Comparison of ENCODE assay signal across 28 mouse cellular contexts in the genomic region with DNA sequence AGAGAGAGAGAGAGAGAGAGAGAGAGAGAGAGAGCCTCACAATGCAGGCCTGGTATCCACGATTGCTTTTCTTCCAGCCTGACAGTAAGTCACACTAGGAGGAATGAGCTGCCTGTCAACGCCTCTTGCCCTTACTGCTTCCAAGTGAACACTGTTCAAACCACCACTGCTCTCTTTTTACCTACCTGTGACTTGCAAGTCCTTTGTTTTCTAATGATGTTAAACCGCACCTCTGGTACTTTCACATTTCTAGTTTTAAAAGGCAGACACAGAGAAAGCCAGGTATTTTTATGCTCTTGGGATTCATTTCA. TPM values are rescaled to one million over a fixed set of nuclear protein-coding genes. Genes with fewer than 3 reads are reported as not detected.
DNase-seq lines count a peak whose midpoint lies in the region; ATAC-seq and TF ChIP-seq lines count a peak whose summit lies in the region.
"Had no signal": no experiment of that assay in that cellular context is flagged by ENCODE, and none has a peak within 500 bp of the region (broad histone marks: within the 10 kb centered on the region; RNA-seq: fewer than 3 reads in every experiment).

No protein-coding gene starts in this region.

- H3K36me3 ChIP-seq in heart, embryonic 12.5 days, result no peaks in the 10 kb centered on the region
- H3K36me3 ChIP-seq in myocyte (ENCODE audit: control insufficient read depth, insufficient read depth), result no peaks in the 10 kb centered on the region
- H3K36me3 ChIP-seq: embryonic facial prominence, embryonic 12.5 days; forebrain, embryonic 10.5 days; hindbrain, embryonic 12.5 days; intestine, embryonic 15.5 days; limb, embryonic 10.5 days; limb, embryonic 15.5 days; liver, embryonic 13.5 days; neural tube, embryonic 13.5 days had no signal

- H3K9ac ChIP-seq in heart, embryonic 12.5 days, result no peak overlapping the region
- H3K9ac ChIP-seq: embryonic facial prominence, embryonic 12.5 days; hindbrain, embryonic 12.5 days; intestine, embryonic 15.5 days; limb, embryonic 15.5 days; liver, embryonic 13.5 days; neural tube, embryonic 13.5 days had no signal

- H3K4me3 ChIP-seq in heart, embryonic 12.5 days, result no peak overlapping the region
- no peak overlapping the region for H3K4me3 ChIP-seq in myocyte
- H3K4me3 ChIP-seq: embryonic facial prominence, embryonic 12.5 days; forebrain, embryonic 10.5 days; hindbrain, embryonic 12.5 days; intestine, embryonic 15.5 days; limb, embryonic 10.5 days; limb, embryonic 15.5 days; liver, embryonic 13.5 days; neural tube, embryonic 13.5 days had no signal

- WGBS in heart, embryonic 12.5 days, result 37% methylated on average over 3 of the region's 3 CpGs

- no peak for TF ChIP-seq POLR2A in myocyte (IDR thresholded peaks at IDR 0.05; ENCODE audit: insufficient read length, low read depth)

- H3K4me2 ChIP-seq in heart, embryonic 12.5 days, result no peak overlapping the region
- H3K4me2 ChIP-seq in myocyte (ENCODE audit: low read depth), result peak overlapping the region; percentile 81
- H3K4me2 ChIP-seq: embryonic facial prominence, embryonic 12.5 days; hindbrain, embryonic 12.5 days; intestine, embryonic 15.5 days; limb, embryonic 15.5 days; liver, embryonic 13.5 days; neural tube, embryonic 13.5 days had no signal

- no peaks in the 10 kb centered on the region for H3K27me3 ChIP-seq in heart, embryonic 12.5 days (replicated peaks)
- H3K27me3 ChIP-seq in myocyte (ENCODE audit: control insufficient read depth, insufficient read depth, insufficient read length), result no peaks in the 10 kb centered on the region
- H3K27me3 ChIP-seq: CH12.LX; embryonic facial prominence, embryonic 12.5 days; hindbrain, embryonic 12.5 days; intestine, embryonic 15.5 days; limb, embryonic 15.5 days; liver, embryonic 13.5 days; neural tube, embryonic 13.5 days had no signal

- no peaks in the 10 kb centered on the region for H3K79me2 ChIP-seq in myocyte (ENCODE audit: control insufficient read depth, insufficient read depth)

- DNase-seq in heart, adult 18-20 months, result no peak
- DNase-seq in adipocyte (ENCODE audit: low spot score), result peak; percentile 57
- no peak for DNase-seq in left cerebral cortex, adult 8-10 months (ENCODE audit: low spot score in 2 of 2)
- DNase-seq in MN1 (ENCODE audit: low spot score), result no peak
- DNase-seq: adrenal gland, postnatal 25 days; cerebellum, adult 2 months; cerebellum, postnatal 14 days; kidney, adult 2 months; kidney, postnatal 10 days; layer of hippocampus, postnatal 36 days; liver, embryonic 13.5 days; lung, adult 18-20 months; lung, postnatal 4 days; thymus, postnatal 4 days had no signal

- peaks cover 32% of the 10 kb centered on the region for H3K4me1 ChIP-seq in heart, embryonic 12.5 days (replicated peaks)
- H3K4me1 ChIP-seq: intestine, embryonic 15.5 days had no signal

- H3K27ac ChIP-seq in heart, embryonic 12.5 days (ENCODE audit: poor library complexity, severe bottlenecking), result 0 out of 2 replicates have a peak overlapping the region, but pooled peaks have one; percentile 28
- H3K27ac ChIP-seq: embryonic facial prominence, embryonic 12.5 days; forebrain, embryonic 10.5 days; hindbrain, embryonic 12.5 days; hindbrain, postnatal 0 days; intestine, embryonic 15.5 days; limb, embryonic 10.5 days; limb, embryonic 15.5 days; liver, embryonic 13.5 days; neural tube, embryonic 13.5 days had no signal

- no peaks in the 10 kb centered on the region for H3K9me3 ChIP-seq in heart, embryonic 12.5 days (replicated peaks)
- H3K9me3 ChIP-seq: embryonic facial prominence, embryonic 12.5 days; forebrain, embryonic 10.5 days; hindbrain, embryonic 12.5 days; intestine, embryonic 15.5 days; limb, embryonic 10.5 days; limb, embryonic 15.5 days; liver, embryonic 13.5 days; neural tube, embryonic 13.5 days had no signal

- H3ac ChIP-seq in myocyte (ENCODE audit: control insufficient read depth, insufficient read length), result no peak overlapping the region

- no peak for ATAC-seq in heart, embryonic 12.5 days (ENCODE audit: insufficient number of reproducible peaks, low FRiP score)
- ATAC-seq in CD4-positive, CD25-positive, alpha-beta regulatory T cell, adult 4 months, result peak; percentile 37
- ATAC-seq: forebrain, embryonic 16.5 days; hindbrain, postnatal 0 days; intestine, embryonic 15.5 days; lung, postnatal 0 days had no signal

TF ChIP-seq in myocyte, 11 proteins besides CTCF, POLR2A, EP300 and RAD21:
- TF ChIP-seq TCF12 (IDR thresholded peaks at IDR 0.05; ENCODE audit: insufficient read depth, poor library complexity, severe bottlenecking) (no peak), E2F4 (IDR thresholded peaks at IDR 0.05; ENCODE audit: insufficient read depth) (no peak), MAX (IDR thresholded peaks at IDR 0.05; ENCODE audit: low read depth) (no peak), USF1 (IDR thresholded peaks at IDR 0.05; ENCODE audit: low read depth) (no peak), TCF3 (IDR thresholded peaks at IDR 0.05; ENCODE audit: insufficient read length, low read depth) (no peak), SRF (IDR thresholded peaks at IDR 0.05; ENCODE audit: control insufficient read depth, insufficient read length, low read depth) (no peak), MYOG (IDR thresholded peaks at IDR 0.05; ENCODE audit: control insufficient read depth in 1 of 3, insufficient read depth in 1 of 3, insufficient read length in 2 of 3, low read depth in 2 of 3) (no peak), POLR2AphosphoS2 (IDR thresholded peaks at IDR 0.05; ENCODE audit: insufficient read length, low read depth) (no peak), REST (IDR thresholded peaks at IDR 0.05; ENCODE audit: insufficient read depth, insufficient read length) (no peak), MYOD1 (IDR thresholded peaks at IDR 0.05; ENCODE audit: control insufficient read depth in 1 of 3, insufficient read length in 2 of 3, low read depth in 2 of 3) (no peak), CEBPB (IDR thresholded peaks at IDR 0.05; ENCODE audit: insufficient read depth, poor library complexity, severe bottlenecking) (no peak)

RNA-seq across cellular contexts. Expression of a gene that starts 15.7 kb away (rescaled TPM):
- polyA plus RNA-seq in heart, embryonic 12.5 days (2016; fragmentation: Nextera tagmentation; extraction: Ambion mirVana), result 46.5 and 47.1 TPM in 2 replicates
- total RNA-seq in heart, adult 18-20 months (2021), result 10 to 100 TPM; 13.6 to 17.0 TPM
- polyA plus RNA-seq in CD4-positive, CD25-positive, alpha-beta regulatory T cell, adult 4 months (2017; shearing (Covaris generic)), result 10 to 100 TPM; 19.3 to 28.4 TPM
- 4.9 TPM for polyA plus RNA-seq in myocyte (2012; fragmentation: generic; extraction: Trizol)
- 1 to 10 TPM; 4.0 to 7.7 (median 5.6) TPM for total RNA-seq in left cerebral cortex, adult 8-10 months (2022)
